Mouse (Mus musculus): ENCODE results near the gene Mef2b.

Gene Mef2b

DNA sequence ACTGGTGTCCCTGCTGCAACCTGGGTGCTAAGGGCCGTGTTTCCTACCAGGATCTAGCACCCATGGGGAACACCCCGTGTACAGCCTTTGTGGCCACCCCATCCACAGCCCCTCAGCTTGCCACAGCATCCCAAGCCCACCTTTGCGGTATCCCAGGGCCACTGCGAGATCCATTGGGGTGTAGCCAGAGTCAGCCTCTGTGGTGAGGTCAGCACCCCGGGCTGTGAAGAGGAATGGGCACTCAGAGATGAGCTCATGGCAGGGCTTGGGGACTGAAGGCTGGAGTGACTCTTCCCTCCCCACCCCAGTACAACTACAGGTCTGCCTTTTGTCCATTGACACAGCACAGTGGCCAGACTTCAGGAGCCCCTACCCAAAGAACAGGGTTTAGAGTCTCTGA, 5.4 kb upstream of the Mef2b start:
- no peak for DNase-seq (ENCODE audit: low spot score in 2 of 2)

DNA sequence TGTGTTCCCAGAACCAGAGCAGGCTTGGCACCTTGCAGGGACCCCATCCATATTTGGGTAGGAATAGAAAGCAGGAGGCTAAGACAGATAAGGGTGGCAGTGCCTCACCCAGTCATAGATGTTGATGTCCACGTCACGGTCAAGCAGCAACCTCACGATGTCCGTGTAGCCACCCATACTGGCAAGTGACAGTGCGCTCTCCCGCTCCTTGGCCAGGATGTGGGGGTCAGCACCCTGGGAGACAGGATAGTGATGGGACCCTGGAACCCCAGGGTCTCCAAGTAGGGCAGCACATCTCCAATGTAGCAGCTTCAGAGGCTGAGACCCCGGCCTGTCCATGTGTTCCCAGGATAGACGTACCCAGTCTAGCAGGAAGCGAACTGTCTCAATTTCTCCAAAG, 4.6 kb upstream of the Mef2b start:
- DNase-seq (ENCODE audit: low spot score in 2 of 2) = no peak

DNA sequence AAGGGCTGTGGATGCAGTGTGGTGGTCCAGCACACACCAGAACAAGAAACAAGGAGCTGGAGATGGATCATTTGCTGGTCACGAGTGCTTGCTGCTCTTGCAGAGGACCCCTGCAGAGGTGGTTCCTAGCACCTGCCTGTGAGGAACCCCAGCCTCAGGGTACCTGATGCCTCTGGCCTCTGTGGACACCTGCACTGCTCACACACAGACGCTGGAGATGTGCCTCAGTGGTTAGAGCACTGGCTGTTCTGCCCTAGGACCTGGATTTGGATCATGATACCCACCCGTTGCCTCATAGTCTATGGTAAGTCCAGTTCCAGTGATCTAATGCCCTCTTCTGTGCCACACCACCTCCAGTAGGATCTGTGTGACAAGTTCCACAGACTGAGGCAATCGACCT, 2.9 kb upstream of the Mef2b start:
- DNase-seq (ENCODE audit: low spot score in 2 of 2) = no peak

DNA sequence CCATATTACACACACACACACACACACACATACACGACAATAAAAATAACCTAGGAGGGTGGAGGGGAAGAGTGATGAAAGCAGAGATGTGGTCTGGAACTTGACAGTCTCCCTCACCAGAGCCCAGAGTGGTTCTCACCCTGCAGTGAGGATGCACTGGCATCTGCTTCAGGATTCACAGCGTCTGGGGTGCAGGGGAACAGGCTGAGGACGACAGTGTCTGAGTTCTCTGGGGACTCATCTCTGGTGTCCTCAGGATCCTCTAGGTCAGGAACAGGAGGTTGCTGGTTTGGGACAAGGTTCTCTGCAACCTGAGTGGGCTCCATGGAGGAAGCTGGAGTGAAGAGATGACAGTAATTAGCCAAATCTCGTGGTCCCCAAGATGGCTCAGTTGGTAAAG, 1.6 kb upstream of the Mef2b start:
- no peak for DNase-seq (ENCODE audit: low spot score in 2 of 2)

DNA sequence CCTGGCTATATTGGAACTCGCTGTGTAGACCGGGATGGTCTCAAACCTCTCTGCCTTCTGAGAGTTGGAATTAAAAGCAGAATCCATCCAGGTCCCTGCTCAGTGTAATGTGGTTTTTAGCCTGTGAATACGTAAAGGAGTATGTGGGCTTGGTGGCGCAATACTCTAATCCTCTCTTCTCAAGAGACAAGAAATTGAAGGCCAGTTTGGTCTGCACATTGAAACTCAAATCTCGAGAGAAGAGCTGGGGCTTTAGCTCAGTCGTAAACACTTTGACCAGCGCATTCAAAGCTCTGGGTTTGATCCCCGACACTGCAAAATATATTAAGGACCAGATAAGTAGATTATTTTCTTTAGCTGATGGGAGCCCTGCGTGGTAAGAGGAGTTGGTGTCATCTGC, 470 bp downstream of the Mef2b start:
- no peak for DNase-seq (ENCODE audit: low spot score in 2 of 2)

DNA sequence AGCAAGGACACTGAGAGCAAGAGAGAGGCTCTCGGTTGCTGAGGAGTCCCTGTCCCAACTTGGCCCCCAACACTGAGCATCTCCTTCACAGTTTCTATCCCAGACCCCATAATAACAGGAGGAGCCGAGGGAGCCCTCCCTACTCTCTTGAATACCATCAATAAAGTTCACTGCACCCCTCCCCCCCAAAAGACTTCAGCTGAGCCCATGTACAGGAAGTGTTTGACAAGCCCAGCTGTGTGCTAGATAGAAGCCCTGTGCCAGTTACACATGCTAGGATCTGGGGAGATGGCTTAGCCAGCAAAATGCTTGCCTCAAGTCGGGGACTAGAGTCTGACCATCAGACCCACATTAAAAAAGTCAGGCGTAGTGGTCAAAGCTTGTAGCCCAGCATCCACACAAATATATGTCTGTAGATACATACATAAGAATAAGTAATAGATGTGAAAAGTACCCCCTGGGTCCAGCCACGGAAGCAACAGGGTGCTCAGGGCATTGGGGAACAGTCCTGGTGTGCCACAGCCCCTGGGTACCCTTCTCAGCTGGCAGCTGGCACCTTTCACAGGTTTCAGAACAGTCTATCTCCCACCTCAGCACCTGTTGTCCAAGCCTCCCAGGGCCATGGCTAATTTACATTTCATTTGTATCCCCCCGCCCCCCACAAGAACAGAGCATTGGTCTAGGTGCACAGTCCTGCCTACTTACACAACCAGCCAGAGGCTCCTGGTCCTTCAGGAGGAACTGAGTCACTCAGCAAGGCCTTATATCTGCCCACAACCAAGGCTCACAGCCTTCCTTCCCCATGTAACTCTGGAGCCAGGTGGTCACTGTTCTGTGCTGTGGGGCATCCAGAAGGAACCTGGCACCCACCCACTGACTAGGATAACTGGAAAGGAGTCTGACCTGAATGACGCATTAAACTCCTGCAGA, 8.4 kb downstream of the Mef2b start:
- DNase-seq (ENCODE audit: low spot score in 2 of 2) = no peak

DNA sequence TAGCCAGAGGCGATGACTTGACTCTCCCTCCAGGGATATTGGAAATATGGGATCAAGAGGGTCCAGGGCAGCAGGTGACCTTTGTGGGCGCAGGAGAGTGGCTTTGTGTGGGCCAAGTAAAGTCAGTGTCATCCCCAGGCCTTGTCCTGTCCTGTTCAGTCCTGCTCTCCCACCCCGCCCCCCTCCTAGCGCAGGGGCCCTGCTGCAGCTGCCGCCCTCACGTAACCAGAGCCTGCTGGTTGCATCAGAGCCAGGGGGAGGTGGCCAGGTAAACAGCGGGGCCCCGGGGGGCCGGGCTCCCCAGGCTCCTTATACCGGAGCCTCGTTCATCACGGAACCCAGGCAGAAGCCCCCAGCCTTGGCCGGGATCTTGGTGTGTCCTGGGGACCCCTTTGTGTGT, 10.6 kb downstream of the Mef2b start:
- no peak for DNase-seq (ENCODE audit: low spot score in 2 of 2)

DNA sequence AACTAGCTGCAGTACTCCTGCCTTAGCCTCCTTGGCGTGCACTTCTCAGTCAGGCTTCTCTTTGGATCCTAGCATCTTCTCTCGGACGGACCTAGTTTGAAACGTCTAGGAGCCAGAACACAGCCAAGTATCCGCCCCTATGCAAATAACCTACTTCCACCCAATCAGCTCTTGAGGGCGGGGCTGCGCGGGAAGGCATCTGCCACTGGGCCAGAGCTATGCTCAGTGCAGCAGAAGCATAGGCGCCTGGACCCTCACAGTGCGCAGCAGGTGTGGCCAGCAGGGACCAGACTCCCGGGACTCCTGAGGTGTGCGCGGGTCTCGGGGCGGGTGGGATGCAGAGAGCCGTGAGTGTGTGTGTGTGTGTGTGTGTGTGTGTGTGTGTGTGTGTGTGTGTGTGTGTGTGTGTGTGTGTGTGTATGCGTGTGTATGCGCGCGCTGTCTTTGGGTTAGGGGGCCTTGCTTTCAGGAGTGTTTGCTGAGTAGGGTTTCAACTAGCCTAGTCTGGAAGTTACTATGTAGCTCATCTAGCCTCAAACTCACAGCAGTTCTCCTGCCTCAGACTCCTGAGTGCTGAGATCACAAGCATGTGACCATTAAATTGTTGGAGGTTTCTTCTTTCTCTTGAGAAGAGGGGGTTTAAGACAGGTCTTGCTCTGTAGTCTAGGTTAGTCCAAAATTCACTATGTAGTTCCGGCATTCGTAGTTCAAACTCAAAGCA, 13.2 kb downstream of the Mef2b start:
- peak in 1 of 2 experiments; percentile 22 for DNase-seq (ENCODE audit: low spot score in 2 of 2)

DNA sequence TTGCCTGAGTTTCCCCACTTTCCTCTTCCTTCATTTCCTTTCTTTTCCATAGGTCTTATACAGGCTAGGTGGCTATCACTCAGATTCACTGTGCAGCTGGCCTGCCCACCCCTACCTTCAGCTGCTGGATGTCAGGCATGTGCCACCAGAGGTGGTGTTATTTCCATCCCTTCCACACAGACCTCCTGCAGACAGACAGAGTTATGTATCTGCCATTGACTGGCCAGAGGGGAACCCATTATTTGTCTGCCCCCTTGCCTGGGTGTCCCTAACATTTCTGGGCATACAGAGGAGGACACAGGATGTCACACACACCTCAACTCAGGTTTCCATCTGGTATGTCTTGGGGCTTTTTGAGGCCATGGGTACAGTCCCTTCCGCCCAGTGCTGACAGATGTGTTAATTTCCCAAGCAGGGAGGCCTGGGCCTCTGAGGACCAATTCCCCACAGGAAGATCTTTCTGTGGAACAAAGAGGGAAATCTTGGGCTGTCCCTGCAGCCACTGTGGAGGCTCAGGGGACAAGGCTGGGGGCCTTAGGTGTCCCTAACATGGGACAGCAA, 17.8 kb downstream of the Mef2b start:
- no peak for DNase-seq (ENCODE audit: low spot score in 2 of 2)

DNA sequence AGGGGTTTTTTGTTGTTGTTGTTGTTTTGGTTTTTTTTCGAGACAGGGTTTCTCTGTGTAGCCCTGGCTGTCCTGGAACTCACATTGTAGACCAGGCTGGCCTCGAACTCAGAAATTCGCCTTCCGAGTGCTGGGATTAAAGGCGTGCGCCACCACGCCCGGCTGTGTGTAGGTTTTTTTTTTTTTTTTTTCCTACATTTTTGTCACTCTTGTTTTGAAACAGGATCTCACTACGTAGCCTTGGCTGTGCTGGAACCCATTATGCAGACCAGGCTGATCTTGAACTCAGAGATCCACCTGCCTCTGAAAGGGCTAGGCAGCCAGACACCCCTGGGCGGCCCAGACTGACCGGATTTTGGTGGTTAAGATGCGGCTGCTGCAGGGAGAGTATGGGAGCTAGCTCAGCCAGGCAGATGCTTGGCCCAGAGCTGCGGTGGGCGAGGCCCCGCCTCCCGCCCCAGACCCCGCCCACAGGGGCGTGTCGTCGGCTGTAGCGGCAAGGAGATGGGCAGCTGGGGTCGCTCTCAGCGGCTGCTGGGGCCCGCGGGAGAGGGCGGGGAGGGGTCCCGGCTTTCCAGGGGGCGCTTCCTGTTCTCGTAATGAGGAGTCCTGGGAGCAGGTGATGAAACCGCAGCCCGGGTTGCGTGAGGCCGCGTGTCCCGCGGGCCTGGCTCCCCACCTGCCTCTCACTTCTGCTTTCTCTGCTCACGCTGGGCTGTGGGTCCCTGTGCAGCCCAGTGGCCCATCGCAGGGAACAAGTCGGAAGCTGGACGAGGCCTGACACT, 18.8 kb downstream of the Mef2b start:
- peak; percentile 28 to 57 for DNase-seq (ENCODE audit: low spot score in 2 of 2)

DNA sequence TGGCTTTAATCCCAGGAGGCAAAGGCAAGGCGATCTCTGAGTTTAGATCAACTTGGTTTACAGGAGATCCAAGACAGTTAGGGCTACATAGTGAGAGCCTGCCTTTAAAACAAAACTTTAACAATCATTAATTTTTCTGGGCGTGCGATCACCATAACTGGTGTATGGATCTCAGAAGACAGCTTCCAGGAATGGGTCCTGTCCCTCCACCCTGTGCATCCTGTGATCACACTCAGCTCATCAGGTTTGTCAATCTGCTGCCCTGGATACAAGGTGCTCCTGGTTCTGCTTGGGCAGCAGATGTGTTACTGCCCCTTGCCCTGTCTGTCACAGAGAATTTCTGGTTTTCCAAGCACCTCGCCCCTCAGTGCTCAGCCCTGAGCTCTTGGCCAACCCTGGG, 19.7 kb downstream of the Mef2b start:
- DNase-seq (ENCODE audit: low spot score in 2 of 2) = no peak

DNA sequence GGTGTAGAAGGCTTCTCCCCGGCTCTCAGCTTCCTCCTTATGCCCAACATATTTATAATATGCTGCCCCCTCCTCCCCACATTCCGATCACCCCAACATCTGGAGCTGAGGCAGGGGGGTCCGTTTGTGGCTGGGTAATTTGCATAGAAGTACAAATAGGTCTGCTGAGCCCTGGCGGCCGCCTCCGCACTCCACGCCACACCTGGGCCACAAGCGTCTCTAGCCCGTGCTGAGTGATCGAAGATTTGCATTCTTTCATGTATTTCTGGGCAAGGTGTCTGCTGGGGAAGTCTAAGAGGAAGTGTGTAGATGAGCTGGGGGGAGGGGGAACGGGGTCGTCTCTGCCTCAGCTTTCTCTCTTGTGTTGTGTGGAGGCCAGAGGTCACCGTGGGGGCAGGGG, 20.5 kb downstream of the Mef2b start:
- no peak for DNase-seq (ENCODE audit: low spot score in 2 of 2)

DNA sequence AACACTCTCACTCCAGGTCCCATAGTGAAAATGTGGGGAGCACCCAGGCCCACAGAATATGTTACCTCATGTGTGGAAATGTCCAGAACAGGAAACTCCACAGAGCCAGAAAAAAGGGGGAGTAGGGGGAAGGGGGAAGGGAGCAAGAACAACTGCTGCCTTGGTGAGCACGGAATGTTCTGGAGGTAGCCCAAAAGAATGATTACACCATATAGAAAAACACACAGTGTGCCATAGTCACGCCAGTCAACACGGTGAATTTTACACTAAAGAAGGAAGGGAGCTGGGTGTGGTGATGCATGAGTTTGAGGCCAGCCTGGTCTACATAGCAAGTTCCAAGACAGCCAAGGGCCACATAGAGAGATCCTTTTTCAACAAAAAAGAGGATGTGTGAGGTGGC, 23.8 kb downstream of the Mef2b start:
- no peak for DNase-seq (ENCODE audit: low spot score in 2 of 2)

DNA sequence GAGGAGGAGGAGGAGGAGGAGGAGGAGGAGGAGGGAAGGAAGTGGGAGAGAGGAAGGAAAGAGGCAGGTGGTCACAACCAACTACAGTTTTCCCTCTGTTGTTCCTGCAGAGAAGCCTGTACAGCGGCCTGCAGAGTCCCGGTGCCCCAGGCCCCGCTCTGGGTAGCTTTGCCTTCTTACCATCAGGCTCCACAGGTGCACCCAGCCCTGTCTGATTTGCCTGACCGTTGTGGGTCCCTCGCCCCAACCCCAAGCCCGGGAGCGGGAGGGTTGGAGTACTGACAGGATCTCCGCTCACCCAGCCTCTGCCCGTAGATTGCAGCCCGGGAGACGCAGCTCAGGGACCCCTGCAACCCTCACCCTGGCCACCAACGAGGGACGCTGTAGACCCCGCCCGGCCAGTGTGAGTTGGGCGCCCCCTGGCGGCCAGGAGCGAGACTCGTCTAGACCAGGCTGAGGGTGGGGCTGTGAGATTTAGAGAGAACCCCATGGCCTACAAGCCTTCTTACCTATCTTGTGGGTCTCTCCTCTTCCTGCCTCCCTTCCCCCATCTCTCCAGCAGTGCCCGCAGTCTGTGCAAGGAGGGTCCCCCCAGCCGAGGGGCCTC, 27.1 kb downstream of the Mef2b start:
- DNase-seq (ENCODE audit: low spot score in 2 of 2) = peak in 1 of 2 experiments; percentile 41

DNA sequence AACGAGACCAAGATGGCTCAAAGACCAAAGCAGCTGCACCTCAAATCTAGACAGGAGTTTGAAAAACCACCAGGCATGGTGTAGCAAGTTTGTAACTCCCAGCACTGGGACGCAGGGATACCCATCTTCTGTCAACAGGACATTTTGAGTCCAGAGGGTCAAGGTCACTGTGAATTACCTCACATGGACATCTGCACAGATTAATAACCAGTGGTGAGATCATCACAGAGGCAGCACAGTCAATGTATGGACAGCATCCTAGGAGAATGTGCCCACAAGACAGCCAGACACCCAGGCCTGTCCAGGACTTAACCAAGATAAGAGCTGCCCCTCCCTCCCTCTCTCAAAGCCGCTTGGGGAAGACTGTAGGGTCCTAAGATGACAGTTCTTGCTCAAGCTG, 30.6 kb downstream of the Mef2b start:
- DNase-seq (ENCODE audit: low spot score in 2 of 2) = no peak

DNA sequence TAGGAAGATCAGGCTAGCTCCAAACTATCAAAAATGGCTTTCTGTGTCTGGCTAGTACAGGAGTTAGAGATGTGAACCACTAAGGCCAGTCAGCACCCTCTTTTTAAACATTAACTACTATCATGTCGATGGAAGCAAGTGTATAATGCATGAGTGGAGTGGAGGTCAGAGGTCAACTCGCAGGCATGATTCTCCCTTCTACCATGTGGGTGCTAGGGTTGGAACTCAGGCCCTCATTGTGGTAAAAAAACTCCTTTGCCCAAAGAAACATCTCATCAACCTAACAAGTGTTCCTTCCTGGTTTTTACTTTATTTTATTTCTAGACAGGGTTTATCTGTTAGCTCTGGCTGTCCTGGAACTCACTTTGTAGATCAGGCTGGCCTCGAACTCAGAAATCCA, 31.2 kb downstream of the Mef2b start:
- DNase-seq (ENCODE audit: low spot score in 2 of 2) = no peak

DNA sequence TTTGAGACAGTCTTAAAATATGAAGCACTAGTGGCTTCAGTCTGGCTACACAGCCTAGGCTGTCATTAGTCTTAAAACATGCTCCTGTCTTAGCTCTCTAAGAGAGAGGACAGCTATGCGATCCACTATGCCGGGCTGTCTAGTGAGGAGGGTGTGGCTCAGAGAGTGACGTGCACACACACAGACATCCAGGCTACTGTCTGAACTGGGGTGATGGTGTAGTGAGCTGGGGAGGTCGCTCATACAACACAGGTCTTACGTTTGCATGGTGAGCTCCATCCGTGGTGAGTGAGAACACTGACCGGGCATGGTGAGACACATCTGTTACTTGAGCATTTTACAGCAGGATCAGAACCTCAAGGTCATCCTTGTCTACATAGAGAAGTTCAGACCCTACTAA, 31.7 kb downstream of the Mef2b start:
- DNase-seq (ENCODE audit: low spot score in 2 of 2) = no peak

DNA sequence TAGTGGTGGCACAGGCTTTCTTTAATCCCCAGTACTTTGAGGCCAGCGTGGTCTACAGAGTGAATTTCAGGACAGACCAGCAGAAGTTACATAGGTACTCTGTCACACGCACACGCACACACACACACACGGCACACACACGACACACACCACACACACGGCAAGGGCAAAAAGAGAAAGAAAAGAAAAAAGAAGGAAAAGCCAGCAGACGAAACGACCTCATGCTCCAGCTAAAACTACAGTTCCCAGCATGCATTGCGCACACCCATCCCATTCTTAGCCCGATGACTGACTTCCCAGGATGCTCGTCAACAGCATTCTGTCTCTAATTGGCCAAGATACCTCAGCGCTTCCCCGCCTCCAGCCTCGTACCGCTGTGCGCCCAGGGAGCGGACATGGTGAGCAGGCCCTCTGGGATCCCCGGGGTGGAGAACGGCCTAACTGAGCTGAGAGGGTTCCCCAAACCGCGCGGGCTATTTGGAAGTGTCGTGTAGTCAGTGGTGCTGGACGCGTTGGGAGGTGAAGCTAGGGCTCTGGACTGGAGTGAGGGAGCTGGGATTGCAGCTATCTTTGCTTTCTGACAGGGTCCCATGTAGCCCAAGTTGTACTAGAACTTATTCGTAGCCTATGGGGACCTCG, 32.7 kb downstream of the Mef2b start, which contains the start of gene Tmem161a:
TSS of gene Tmem161a (plus strand) at position 314 of the 639 bp plus-strand sequence.
- peak; percentile 78 to 90 for DNase-seq (ENCODE audit: low spot score in 2 of 2)

DNA sequence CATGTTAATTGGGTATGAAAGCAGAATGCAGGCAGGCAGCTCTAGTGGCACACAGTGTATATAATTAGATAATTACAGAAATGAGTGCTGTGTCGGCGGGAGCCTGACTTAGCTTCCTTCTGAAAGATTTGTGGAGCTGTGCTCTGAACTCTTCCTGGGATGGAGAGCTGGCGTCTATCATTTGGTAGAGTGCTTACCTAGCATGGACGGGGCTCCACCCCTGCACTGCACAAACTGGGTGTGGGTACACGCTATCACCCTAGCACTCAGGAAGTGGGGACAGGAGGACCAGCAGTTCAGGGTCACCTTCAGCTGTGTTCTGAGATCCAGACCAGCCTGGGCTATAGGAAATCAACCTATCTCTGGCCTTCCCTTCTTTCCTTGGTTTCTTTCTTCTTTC, 33.8 kb downstream of the Mef2b start:
- DNase-seq (ENCODE audit: low spot score in 2 of 2) = no peak

DNA sequence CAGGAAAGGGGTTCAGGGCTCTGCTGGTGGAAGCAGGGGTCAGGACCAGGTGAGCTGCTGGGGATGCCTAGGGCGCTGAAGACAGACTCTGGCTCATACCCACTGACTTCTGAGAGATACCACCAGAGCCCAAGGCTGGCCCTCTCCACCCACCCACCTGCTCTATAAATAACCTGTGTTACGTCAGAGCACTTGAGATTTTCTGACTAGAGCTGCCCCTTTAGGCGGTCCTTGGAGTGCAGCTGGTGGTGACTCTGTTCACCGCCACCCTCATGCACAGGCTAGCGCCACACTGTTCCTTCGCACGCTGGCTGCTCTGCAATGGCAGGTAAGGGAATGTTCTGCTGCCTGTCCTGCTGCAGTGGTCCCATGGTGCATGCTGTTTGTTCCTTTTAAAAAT, 34.6 kb downstream of the Mef2b start:
- DNase-seq (ENCODE audit: low spot score in 2 of 2) = no peak

DNA sequence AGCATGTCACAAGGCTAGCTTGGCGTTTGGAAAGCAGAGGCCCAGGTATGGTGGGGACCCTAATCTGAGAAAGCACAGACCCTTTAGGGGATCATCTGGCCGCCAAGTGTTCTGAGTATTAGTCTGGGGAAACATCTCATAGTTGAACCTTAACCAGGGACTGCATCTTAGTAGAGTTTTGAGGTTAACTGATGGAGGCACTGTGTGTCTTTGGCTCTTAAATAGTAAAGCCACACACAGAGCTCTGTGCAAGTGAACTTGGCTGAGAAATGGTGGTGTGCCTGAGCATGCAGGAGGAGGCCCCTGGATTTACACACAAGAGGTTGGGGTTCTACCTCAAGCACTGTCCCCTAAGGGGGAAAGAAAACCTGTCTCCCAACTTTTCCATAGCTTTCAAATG, 38.7 kb downstream of the Mef2b start:
- no peak for DNase-seq (ENCODE audit: low spot score in 2 of 2)
